Mouse (Mus musculus) myocyte (in vitro differentiated cells): ENCODE measurements around the gene Tspan9. TPM values are rescaled to one million over a fixed set of nuclear protein-coding genes. Genes with fewer than 3 reads are reported as not detected.
A peak's percentile ranks its signal among the peaks of the same experiment; 100 is the strongest.

Source experiments
- H3K27me3 ChIP-seq: one replicate; pipeline ENCODE4 v1.6.1; 2011; ENCODE audit not compliant: control insufficient read depth, insufficient read depth, insufficient read length
- H3K36me3 ChIP-seq: one replicate; pipeline ENCODE4 v1.6.1; 2011; ENCODE audit not compliant: control insufficient read depth, insufficient read depth
- H3K4me2 ChIP-seq: one replicate; pipeline ENCODE4 v1.6.1; 2011; ENCODE audit warnings: low read depth, control low read depth
- H3K4me3 ChIP-seq: one replicate; pipeline ENCODE4 v1.5.1; 2011; ENCODE audit warnings: mild to moderate bottlenecking, control low read depth, moderate library complexity
- H3K79me2 ChIP-seq: one replicate; pipeline ENCODE4 v1.6.1; 2011; ENCODE audit not compliant: control insufficient read depth, insufficient read depth
- H3ac ChIP-seq: one replicate; pipeline ENCODE4 v1.6.1; 2011; ENCODE audit not compliant: control insufficient read depth, insufficient read length
- CEBPB ChIP-seq: IDR thresholded peaks from 2 replicates; pipeline ENCODE4 v1.6.1; 2011; ENCODE audit warnings: mild to moderate bottlenecking, moderate library complexity; ENCODE audit not compliant: poor library complexity, insufficient read depth, severe bottlenecking
- E2F4 ChIP-seq: IDR thresholded peaks from one replicate; pipeline ENCODE4 v1.6.1; 2011; ENCODE audit warnings: mild to moderate bottlenecking, control low read depth, moderate library complexity; ENCODE audit not compliant: insufficient read depth
- MAX ChIP-seq: IDR thresholded peaks from one replicate; pipeline ENCODE4 v1.6.1; 2011; ENCODE audit warnings: low read depth, mild to moderate bottlenecking, control low read depth
- MYOD1 ChIP-seq, 3 experiments: IDR thresholded peaks; one replicate each; pipeline ENCODE4 v1.6.1; 2011; ENCODE audit warnings: control low read depth in 2 of 3, low read depth in 2 of 3, mild to moderate bottlenecking in 2 of 3, moderate library complexity in 1 of 3; ENCODE audit not compliant: insufficient read length in 2 of 3, control insufficient read depth in 1 of 3
- MYOG ChIP-seq, 3 experiments: IDR thresholded peaks; one replicate each; pipeline ENCODE4 v1.6.1; 2011; ENCODE audit warnings: control low read depth in 2 of 3, low read depth in 2 of 3, mild to moderate bottlenecking in 2 of 3; ENCODE audit not compliant: insufficient read length in 2 of 3, control insufficient read depth in 1 of 3, insufficient read depth in 1 of 3
- POLR2A ChIP-seq: IDR thresholded peaks from one replicate; pipeline ENCODE4 v1.6.1; 2011; ENCODE audit warnings: low read depth, mild to moderate bottlenecking, control low read depth, moderate library complexity; ENCODE audit not compliant: insufficient read length
- POLR2AphosphoS2 ChIP-seq: IDR thresholded peaks from one replicate; pipeline ENCODE4 v1.6.1; 2011; ENCODE audit warnings: low read depth, control low read depth; ENCODE audit not compliant: insufficient read length
- REST ChIP-seq: IDR thresholded peaks from one replicate; pipeline ENCODE4 v1.6.1; 2011; ENCODE audit warnings: mild to moderate bottlenecking, control low read depth, moderate library complexity; ENCODE audit not compliant: insufficient read depth, insufficient read length
- SRF ChIP-seq: IDR thresholded peaks from one replicate; pipeline ENCODE4 v1.6.1; 2011; ENCODE audit warnings: low read depth; ENCODE audit not compliant: control insufficient read depth, insufficient read length
- TCF12 ChIP-seq: IDR thresholded peaks from one replicate; pipeline ENCODE4 v1.6.1; 2011; ENCODE audit warnings: mild to moderate bottlenecking, control low read depth; ENCODE audit not compliant: poor library complexity, insufficient read depth, severe bottlenecking
- TCF3 ChIP-seq: IDR thresholded peaks from one replicate; pipeline ENCODE4 v1.6.1; 2011; ENCODE audit warnings: low read depth, control low read depth; ENCODE audit not compliant: insufficient read length
- USF1 ChIP-seq: IDR thresholded peaks from one replicate; pipeline ENCODE4 v1.6.1; 2011; ENCODE audit warnings: low read depth, mild to moderate bottlenecking, control low read depth, moderate library complexity
- polyA plus RNA-seq: library from polyadenylated mRNA; unstranded; fragments of >200 nt; fragmentation: generic; extraction: Trizol; gene quantifications from one replicate; pipeline ENCODE4 v1.2.1, GENCODE M21; 2012; ENCODE audit warnings: missing spikeins

Tspan9 gene
- polyA plus RNA-seq, 1 experiment = 227 TPM

DNA sequence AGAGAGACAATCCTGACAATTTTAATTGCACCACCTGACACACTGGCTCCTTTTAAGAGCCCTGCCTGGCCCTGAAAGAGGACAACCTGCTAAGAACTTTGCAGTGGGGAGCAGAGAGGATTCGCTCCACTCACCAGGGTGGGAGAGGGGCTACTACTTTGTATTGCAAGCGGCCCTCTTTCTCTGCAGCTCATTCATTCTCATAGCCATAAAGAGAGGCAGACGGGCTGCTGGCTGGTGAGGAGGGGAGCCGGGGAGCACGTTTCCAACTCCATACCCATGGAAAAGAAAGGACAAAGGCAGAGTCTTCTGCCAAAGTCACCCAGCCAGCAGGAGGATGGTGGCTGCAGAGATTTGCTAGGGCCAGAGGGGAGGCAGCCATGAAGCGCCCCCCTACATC, 169.8 kb downstream of the Tspan9 start:
- H3K79me2 ChIP-seq = no peaks in the 10 kb centered on the region
- no peaks in the 10 kb centered on the region for H3K36me3 ChIP-seq
- no peak overlapping the region for H3ac ChIP-seq
- no peaks in the 10 kb centered on the region for H3K27me3 ChIP-seq
- H3K4me2 ChIP-seq = peak overlapping the region; percentile 40
- no peak for TF ChIP-seq USF1
- no peak for TF ChIP-seq MYOG (IDR thresholded peaks at IDR 0.05; ENCODE audit: control insufficient read depth in 1 of 3, insufficient read depth in 1 of 3, insufficient read length in 2 of 3, low read depth in 2 of 3)
- TF ChIP-seq TCF3 = no peak
- no peak for TF ChIP-seq MAX
- TF ChIP-seq SRF = no peak
- no peak for TF ChIP-seq TCF12
- no peak for TF ChIP-seq POLR2A
- TF ChIP-seq REST = no peak
- no peak for TF ChIP-seq POLR2AphosphoS2
- no peak for TF ChIP-seq MYOD1 (IDR thresholded peaks at IDR 0.05; ENCODE audit: control insufficient read depth in 1 of 3, insufficient read length in 2 of 3, low read depth in 2 of 3)
- no peak for TF ChIP-seq CEBPB
- no peak for TF ChIP-seq E2F4
- H3K4me3 ChIP-seq = no peak overlapping the region

DNA sequence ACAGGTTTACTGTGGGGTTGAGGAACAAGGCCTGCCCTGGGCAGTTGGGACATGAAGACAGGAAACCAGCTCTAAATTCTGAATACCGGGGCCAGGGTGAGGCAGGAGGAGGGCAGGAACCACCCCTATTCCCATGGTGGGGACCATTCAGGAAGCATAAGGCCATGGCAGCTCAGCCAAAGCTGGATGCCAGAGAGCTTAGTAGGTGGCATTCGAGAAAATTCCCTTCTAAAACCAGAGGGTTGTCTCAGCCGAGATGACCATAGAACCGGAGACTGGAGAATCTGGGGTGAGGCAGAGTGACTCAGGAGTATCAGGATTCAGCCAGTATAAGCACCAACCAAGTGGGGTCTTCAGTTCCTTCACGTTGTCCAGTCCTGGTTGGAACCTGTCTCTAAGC, 171.5 kb downstream of the Tspan9 start:
- Histone ChIP-seq H3K36me3 (no peaks in the 10 kb centered on the region), H3K27me3 (no peaks in the 10 kb centered on the region), H3ac (no peak overlapping the region), H3K4me3 (no peak overlapping the region), H3K79me2 (no peaks in the 10 kb centered on the region), H3K4me2 (no peak overlapping the region)
- no peak for TF ChIP-seq MYOD1 (IDR thresholded peaks at IDR 0.05; ENCODE audit: control insufficient read depth in 1 of 3, insufficient read length in 2 of 3, low read depth in 2 of 3)
- TF ChIP-seq REST = no peak
- no peak for TF ChIP-seq SRF
- no peak for TF ChIP-seq CEBPB
- TF ChIP-seq POLR2A = no peak
- TF ChIP-seq USF1 = no peak
- TF ChIP-seq POLR2AphosphoS2 = no peak
- no peak for TF ChIP-seq MYOG (IDR thresholded peaks at IDR 0.05; ENCODE audit: control insufficient read depth in 1 of 3, insufficient read depth in 1 of 3, insufficient read length in 2 of 3, low read depth in 2 of 3)
- no peak for TF ChIP-seq MAX
- no peak for TF ChIP-seq TCF12
- TF ChIP-seq E2F4 = no peak
- no peak for TF ChIP-seq TCF3

DNA sequence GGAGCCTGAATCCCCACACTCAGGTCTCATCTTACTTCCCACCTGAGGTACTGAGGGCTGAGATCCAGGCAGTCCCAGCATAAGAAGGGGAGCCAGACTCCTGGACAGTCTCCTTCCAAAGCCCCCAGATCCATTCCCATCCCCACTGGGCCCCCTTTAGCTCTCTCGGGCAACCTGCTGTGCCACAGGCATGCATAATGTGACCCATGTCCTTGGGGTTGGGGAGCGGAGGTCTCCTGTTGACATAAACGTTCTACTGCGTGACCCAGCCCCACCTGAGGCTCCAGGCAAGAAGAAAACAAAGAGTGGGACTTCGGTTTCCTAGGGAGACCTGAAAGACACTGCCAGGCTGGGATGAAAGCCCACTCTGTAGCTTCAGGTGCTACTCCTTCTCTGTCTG, 172.5 kb downstream of the Tspan9 start:
- no peak overlapping the region for H3K4me2 ChIP-seq
- H3K4me3 ChIP-seq = no peak overlapping the region
- no peaks in the 10 kb centered on the region for H3K79me2 ChIP-seq
- H3K27me3 ChIP-seq = no peaks in the 10 kb centered on the region
- H3ac ChIP-seq = no peak overlapping the region
- H3K36me3 ChIP-seq = no peaks in the 10 kb centered on the region
- TF ChIP-seq MYOG (IDR thresholded peaks at IDR 0.05; ENCODE audit: control insufficient read depth in 1 of 3, insufficient read depth in 1 of 3, insufficient read length in 2 of 3, low read depth in 2 of 3) (no peak), E2F4 (no peak), TCF3 (no peak), MYOD1 (IDR thresholded peaks at IDR 0.05; ENCODE audit: control insufficient read depth in 1 of 3, insufficient read length in 2 of 3, low read depth in 2 of 3) (no peak), MAX (no peak), USF1 (no peak), REST (no peak), POLR2AphosphoS2 (no peak), SRF (no peak), POLR2A (no peak), CEBPB (no peak), TCF12 (no peak)

DNA sequence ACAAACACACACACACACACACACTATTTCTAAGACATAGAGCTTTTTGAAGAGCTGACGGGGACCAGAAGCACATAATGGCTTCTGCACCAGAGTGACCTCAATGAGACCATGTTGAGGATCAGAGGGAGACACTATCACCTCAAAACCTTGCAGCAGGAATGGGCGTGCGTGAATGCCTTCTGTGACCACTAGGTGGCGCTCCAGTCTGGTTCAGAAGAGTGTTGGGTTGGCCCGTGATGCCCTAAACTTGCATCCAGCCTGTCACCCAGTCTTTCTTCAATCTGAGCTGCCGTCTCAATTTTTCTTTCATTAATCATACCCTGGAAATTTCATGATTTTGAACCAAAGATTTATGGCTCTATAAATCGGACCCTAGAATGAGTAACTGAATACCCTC, 173.3 kb downstream of the Tspan9 start:
- Histone ChIP-seq H3K27me3 (no peaks in the 10 kb centered on the region), H3K4me2 (peak overlapping the region; percentile 40), H3K79me2 (no peaks in the 10 kb centered on the region), H3K36me3 (no peaks in the 10 kb centered on the region), H3K4me3 (no peak overlapping the region), H3ac (no peak overlapping the region)
- TF ChIP-seq POLR2AphosphoS2 = no peak
- peak in 1 of 3 experiments; percentile 14 for TF ChIP-seq MYOD1 (IDR thresholded peaks at IDR 0.05; ENCODE audit: control insufficient read depth in 1 of 3, insufficient read length in 2 of 3, low read depth in 2 of 3)

DNA sequence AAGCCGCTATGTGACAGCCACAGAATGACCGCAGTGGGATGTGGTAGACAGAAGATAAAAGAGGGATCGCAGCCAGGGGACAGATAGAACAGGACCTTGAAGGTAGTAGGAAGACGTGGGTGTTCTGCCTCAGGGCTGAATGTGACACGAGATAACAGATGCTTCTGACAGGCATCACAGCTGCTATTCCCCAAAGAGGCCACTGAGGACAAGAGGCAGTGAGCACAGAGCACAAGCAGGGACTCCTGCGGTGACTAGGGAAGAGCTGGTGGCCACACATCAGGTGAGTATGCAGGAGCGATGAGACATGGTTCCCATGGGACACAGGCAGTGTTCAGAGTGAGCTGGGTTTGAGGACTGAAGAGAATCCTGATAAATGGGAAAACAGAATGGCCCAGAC, 173.7 kb downstream of the Tspan9 start:
- Histone ChIP-seq H3K79me2 (no peaks in the 10 kb centered on the region), H3ac (no peak overlapping the region), H3K27me3 (no peaks in the 10 kb centered on the region), H3K4me2 (peak overlapping the region; percentile 40), H3K4me3 (no peak overlapping the region), H3K36me3 (peaks cover 2% of the 10 kb centered on the region)
- TF ChIP-seq CEBPB (no peak), REST (no peak), E2F4 (no peak), POLR2A (no peak), TCF3 (peak; percentile 73), TCF12 (peak; percentile 94), MAX (no peak), MYOG (IDR thresholded peaks at IDR 0.05; ENCODE audit: control insufficient read depth in 1 of 3, insufficient read depth in 1 of 3, insufficient read length in 2 of 3, low read depth in 2 of 3) (peak; percentile 80 to 94 (median 85)), SRF (no peak), POLR2AphosphoS2 (no peak), MYOD1 (IDR thresholded peaks at IDR 0.05; ENCODE audit: control insufficient read depth in 1 of 3, insufficient read length in 2 of 3, low read depth in 2 of 3) (peak; percentile 93 to 98 (median 97)), USF1 (no peak)
